Mouse (Mus musculus): ENCODE results near the gene Cramp1l. TPM values are rescaled to one million over a fixed set of nuclear protein-coding genes. Genes with fewer than 3 reads are reported as not detected.

The Cramp1l gene
- polyA plus RNA-seq, 1 experiment from 2014 or later = 6.2 TPM

DNA sequence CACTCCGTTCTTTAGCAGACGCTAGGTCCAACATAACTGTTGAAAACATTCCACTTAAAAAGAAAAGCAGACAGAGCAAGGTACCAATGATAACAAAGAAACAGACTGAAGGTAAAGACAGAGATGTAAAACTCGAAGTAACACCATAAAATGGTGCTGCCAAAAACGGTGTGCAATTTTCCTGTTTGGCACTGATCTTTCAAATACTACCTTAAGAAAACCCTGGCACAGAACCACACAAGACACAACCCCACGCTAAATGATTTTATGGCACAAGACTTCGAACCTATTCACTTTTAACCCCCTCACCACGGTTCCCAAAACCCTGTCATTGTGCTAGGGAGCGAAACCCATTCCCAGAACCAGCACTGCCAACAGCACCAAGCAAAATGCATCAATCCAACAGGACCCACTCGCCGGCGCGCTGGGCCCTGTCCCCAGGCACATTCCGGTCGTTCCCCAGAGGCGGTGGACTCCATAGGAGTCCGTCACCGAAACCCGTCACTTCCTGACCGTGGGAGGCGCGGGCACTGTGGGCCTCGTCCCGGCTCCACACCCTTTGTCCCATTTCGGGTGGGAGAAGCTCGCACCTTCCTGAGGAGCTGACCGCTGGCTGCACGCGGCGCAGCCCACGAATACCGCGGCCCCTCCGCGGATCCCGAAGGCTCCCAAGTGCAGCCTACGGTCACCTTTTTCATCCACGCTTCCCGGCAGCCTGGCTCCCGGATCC lies 582 bp downstream of the Cramp1l start:
- Histone ChIP-seq H3K4me2 (peak overlapping the region; percentile 89), H3K9ac (peak overlapping the region; percentile 86), H3K9me3 (no peaks in the 10 kb centered on the region), H3K27ac (peak overlapping the region; percentile 86), H3K27me3 (no peaks in the 10 kb centered on the region), H3K4me3 (peak overlapping the region; percentile 100), H3K36me3 (peaks cover 22% of the 10 kb centered on the region), H3K4me1 (peaks cover 19% of the 10 kb centered on the region)
- under 1% methylated on average over 39 of the region's 39 CpGs for WGBS
- no peak for ATAC-seq (ENCODE audit: insufficient number of reproducible peaks, low FRiP score, low TSS enrichment, low read depth)

DNA sequence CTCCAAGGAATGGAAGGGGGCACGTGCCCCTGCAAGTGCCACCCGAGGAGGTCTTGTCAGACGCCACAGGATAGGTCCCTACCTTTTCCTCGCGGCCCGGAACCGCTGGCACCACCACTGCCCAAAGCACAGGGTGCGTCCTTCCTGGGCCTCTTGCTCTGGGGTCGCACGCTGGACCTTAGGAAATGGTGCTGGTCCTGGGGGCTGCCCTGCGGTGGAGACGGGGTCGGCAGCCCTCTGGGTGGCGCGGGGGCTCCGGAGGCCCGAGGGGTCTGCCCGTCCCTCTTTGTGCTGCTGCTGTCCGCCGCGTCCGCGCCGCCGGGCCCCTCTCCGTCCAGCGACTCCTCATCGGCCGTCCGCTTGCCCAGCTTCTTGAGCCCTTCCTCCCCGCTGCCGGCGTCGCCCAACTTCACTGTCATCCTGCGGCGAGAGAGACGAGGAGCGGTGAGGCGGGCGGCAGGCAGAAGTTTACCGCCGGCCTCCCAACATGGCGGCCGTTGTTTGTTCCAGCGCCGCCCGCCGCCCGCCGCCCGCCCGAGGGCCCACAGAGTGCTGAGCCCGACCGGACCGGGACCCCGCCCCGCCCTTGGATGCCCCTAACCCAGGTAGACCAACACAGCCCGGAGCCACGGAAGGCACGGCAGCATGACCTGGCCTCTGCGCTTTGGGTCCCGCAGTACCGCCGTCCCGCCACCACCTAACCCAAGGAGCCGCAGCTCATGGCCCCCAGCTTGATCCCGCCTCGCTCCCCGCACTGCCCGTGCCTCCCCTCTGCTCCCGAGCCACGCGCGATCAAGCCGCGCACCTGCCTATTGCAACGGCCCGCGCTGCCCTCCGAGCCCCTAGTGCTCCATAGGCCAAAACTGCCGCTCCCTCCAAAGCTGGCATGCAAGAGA lies 1.7 kb downstream of the Cramp1l start:
- Histone ChIP-seq H3K4me1 (peaks cover 19% of the 10 kb centered on the region), H3K36me3 (peaks cover 28% of the 10 kb centered on the region), H3K4me3 (peak overlapping the region; percentile 100), H3K27me3 (no peaks in the 10 kb centered on the region), H3K27ac (peak overlapping the region; percentile 89), H3K4me2 (peak overlapping the region; percentile 89), H3K9me3 (no peaks in the 10 kb centered on the region), H3K9ac (peak overlapping the region; percentile 86)
- no peak for ATAC-seq (ENCODE audit: insufficient number of reproducible peaks, low FRiP score, low TSS enrichment, low read depth)
- 0% methylated on average over 71 of the region's 81 CpGs for WGBS

DNA sequence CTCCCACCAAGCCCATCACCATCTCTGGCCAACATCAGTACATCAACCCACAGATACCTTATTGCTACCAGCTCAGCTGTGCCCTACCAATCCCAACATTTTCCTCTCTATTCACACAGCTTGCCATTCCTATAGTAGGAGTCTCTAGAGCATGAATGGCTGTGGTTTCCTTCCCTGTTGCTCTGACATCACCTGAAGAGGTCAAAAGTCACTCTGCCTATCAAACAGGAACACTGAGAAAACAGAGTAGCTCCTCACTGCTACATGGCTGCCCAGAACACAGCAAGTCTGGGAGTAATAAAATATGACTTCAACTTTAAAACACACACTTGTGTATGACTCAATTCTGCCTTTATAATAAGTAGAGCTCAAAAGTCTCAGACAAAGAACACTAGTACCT lies 8.1 kb downstream of the Cramp1l start:
- Histone ChIP-seq H3K4me1 (no peaks in the 10 kb centered on the region), H3K4me2 (no peak overlapping the region), H3K27ac (no peak overlapping the region), H3K27me3 (no peaks in the 10 kb centered on the region), H3K9ac (no peak overlapping the region), H3K4me3 (no peak overlapping the region), H3K36me3 (peaks cover 72% of the 10 kb centered on the region), H3K9me3 (no peaks in the 10 kb centered on the region)
- no peak for ATAC-seq (ENCODE audit: insufficient number of reproducible peaks, low FRiP score, low TSS enrichment, low read depth)

DNA sequence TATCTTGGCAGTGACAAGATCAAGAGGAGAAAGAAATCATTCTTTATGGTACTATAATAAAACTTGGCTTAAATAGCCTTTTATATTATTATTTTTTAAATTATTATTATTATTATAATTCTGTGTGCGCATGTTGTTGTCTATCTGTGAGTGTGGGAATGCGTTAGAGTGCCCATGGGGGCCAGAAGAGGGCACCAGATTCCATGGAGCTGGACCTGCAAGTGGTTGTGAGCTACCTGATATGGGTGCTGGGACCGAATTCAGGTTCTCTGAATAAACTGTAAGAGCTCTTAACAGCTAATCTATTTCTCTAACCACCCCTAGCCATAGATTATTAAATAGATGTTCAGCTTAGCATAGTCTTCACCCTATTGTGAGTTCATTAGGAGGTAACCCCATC lies 10.5 kb downstream of the Cramp1l start:
- no peak for ATAC-seq (ENCODE audit: insufficient number of reproducible peaks, low FRiP score, low TSS enrichment, low read depth)
- H3K36me3 ChIP-seq = peaks cover 71% of the 10 kb centered on the region
- H3K4me1 ChIP-seq = no peaks in the 10 kb centered on the region
- no peak overlapping the region for H3K27ac ChIP-seq
- no peak overlapping the region for H3K4me2 ChIP-seq
- no peak overlapping the region for H3K4me3 ChIP-seq
- H3K9ac ChIP-seq = no peak overlapping the region
- no peaks in the 10 kb centered on the region for H3K27me3 ChIP-seq
- H3K9me3 ChIP-seq = no peaks in the 10 kb centered on the region
- 93% methylated on average over 3 of the region's 3 CpGs for WGBS

DNA sequence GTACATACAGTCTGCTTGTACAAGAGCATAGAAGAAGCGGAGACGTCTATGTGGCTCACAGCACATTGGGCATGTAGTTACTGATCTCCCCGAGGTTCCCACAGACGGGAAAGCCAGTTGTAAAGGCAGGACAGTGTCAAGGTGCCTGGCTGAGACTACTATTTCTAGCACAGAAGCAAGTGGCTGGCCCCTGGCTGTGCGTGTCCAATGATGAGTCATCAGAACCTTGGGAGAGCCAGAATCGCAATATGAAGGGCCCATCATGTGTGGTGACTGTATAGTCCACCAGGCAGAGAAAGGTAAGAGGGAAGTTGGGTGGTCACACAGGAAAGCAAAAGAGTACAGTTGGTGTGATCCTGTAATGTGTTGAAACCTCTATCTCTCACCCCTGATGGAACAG lies 20.9 kb downstream of the Cramp1l start:
- no peak for ATAC-seq (ENCODE audit: insufficient number of reproducible peaks, low FRiP score, low TSS enrichment, low read depth)
- Histone ChIP-seq H3K27ac (no peak overlapping the region), H3K36me3 (peaks cover 91% of the 10 kb centered on the region), H3K4me3 (no peak overlapping the region), H3K4me1 (no peaks in the 10 kb centered on the region), H3K4me2 (no peak overlapping the region), H3K27me3 (no peaks in the 10 kb centered on the region), H3K9me3 (no peaks in the 10 kb centered on the region), H3K9ac (no peak overlapping the region)
- WGBS = 91% methylated on average over 6 of the region's 6 CpGs

DNA sequence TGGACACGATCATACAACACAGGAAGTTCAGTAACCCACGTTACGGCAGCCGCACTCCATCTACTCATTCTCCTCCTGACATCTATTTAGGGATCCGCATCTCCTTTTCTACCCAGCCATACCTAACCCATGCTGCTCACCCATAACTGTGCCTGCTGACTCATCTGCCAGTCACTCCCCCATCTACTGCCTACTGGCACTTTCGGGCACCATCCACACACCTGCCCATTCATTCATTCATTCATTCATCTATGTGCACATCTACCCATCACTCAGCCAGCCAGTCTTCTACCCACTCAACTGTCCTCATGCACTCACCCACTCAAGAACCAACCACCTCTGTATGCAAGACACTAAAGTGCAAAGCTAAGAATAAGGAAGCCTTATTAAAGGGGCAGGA lies 28.4 kb downstream of the Cramp1l start:
- ATAC-seq (ENCODE audit: insufficient number of reproducible peaks, low FRiP score, low TSS enrichment, low read depth) = no peak
- H3K4me2 ChIP-seq = no peak overlapping the region
- no peaks in the 10 kb centered on the region for H3K9me3 ChIP-seq
- no peaks in the 10 kb centered on the region for H3K4me1 ChIP-seq
- no peak overlapping the region for H3K4me3 ChIP-seq
- H3K27ac ChIP-seq = no peak overlapping the region
- no peaks in the 10 kb centered on the region for H3K27me3 ChIP-seq
- peaks cover 93% of the 10 kb centered on the region for H3K36me3 ChIP-seq
- WGBS = 96% methylated on average over 6 of the region's 6 CpGs
- no peak overlapping the region for H3K9ac ChIP-seq

DNA sequence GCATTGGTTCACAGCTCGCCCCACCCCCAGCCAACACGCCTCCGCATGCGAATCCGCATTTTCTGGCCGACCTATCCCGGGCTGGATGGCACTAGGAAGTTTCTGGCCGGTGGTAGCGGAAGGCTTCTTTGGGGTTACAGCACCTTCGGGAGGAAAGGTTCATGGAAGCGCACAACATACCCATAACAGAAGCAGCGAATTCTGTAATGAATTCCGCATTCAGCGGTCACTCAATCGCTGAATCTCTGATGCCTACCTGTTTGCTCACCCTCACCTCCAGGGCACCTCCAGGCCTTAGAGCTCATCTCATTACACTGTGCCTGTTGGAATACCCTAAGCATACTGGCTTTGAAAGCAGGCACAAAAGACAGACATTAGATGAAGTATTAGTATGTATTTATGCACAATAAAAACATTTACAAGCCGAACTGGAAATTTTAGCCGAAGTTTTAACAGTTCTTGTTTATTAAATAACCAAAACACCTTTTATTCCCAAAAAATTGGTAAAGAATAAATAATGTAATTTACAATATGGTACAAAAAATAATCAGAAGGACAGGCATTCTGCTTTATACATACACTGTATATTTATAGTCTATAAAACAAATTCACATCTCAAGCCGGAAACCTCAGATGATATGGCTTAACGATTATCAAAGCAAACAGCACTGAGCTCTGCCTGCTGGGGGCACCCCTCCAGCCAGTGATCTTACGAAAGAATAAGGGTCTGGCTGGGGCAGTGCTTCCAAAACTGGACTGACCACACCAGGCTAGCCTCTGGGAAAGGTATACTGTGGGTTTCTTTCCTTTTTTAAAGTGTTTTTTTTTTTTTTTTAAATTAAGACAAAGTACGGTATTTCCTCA lies 54.5 kb downstream of the Cramp1l start:
- H3K9ac ChIP-seq = no peak overlapping the region
- 12% methylated on average over 21 of the region's 21 CpGs for WGBS
- H3K4me1 ChIP-seq = peaks cover 9% of the 10 kb centered on the region
- H3K9me3 ChIP-seq = no peaks in the 10 kb centered on the region
- H3K27me3 ChIP-seq = no peaks in the 10 kb centered on the region
- H3K4me2 ChIP-seq = peak overlapping the region; percentile 49
- peaks cover 46% of the 10 kb centered on the region for H3K36me3 ChIP-seq
- H3K27ac ChIP-seq = 0 out of 2 replicates have a peak overlapping the region, but pooled peaks have one; percentile 57
- peak overlapping the region; percentile 90 for H3K4me3 ChIP-seq
- ATAC-seq (ENCODE audit: insufficient number of reproducible peaks, low FRiP score, low TSS enrichment, low read depth) = peak; percentile 5; the same call in 1 of the 2 replicates

DNA sequence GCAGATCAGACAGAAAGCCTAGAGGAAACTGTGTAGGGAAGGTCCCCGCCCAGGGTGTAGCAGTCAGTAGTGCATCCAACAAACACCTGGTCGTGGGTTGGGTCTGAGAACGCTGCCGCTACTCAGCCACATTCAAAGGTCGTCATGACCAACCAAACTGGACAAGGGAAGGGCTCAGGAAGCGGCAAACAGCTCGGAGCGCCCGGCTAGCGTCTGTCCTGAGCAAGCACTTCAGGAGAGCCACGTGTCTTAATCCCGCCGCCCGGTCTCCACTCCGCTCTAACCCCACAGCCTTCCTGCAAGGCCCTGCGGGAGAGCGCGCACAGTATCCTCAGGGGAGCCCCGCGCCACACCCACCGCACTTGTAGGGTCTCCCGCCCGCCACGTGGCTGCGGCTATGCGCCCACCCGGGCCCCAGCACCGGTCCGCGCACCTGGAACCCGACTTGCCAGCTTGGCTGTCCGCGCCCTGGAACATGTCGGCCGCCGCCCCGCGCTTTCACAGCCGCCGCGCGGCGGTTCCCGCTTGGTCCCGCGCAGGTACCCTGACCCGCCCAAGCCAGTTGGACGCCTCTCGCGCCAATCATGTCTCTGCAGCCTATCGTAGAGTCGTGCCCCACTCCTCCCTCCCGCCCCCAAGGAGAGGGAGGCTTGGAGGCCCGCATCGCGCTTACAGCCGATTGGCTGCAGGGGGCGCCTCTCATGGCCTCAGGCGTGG lies 55.3 kb downstream of the Cramp1l start, which contains the start of gene Jpt2:
TSS of gene Jpt2 (minus strand) at position 555 of the 717 bp plus-strand sequence.
- under 1% methylated on average over 58 of the region's 59 CpGs for WGBS
- peak within 1 kb of the TSS; percentile 86 for H3K27ac ChIP-seq
- peak; percentile 100 for ATAC-seq (ENCODE audit: insufficient number of reproducible peaks, low FRiP score, low TSS enrichment, low read depth)
- H3K9me3 ChIP-seq = no peaks in the 10 kb centered on the region
- H3K36me3 ChIP-seq = peaks cover 46% of the 10 kb centered on the region
- H3K4me2 ChIP-seq = peak within 1 kb of the TSS; percentile 49
- peak within 1 kb of the TSS; percentile 87 for H3K9ac ChIP-seq
- H3K27me3 ChIP-seq = no peaks in the 10 kb centered on the region
- H3K4me1 ChIP-seq = peaks cover 9% of the 10 kb centered on the region
- H3K4me3 ChIP-seq = peak within 1 kb of the TSS; percentile 90

DNA sequence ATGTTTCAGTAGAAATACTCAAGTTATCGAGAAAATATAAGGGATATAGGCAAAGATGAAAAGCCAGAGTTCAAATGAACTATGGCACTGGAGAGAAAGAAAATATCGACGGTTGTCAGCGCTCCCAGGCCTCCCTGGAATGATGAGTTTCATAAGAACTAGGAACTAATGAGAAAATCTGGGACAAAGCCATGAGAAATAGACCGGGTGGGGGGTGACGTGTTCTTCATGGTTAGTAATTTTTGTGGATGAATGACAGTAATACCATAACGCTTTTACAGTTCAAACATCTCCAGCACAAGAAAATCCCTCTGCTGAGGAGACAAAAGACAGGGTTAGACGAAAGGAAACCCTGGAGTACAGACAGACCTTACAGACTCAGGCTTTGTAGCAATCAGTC lies 56.2 kb downstream of the Cramp1l start:
- Histone ChIP-seq H3K27ac (no peak overlapping the region), H3K9me3 (no peaks in the 10 kb centered on the region), H3K27me3 (no peaks in the 10 kb centered on the region), H3K36me3 (peaks cover 45% of the 10 kb centered on the region), H3K4me2 (peak overlapping the region; percentile 49), H3K4me1 (peaks cover 9% of the 10 kb centered on the region), H3K4me3 (peak overlapping the region; percentile 90), H3K9ac (peak overlapping the region; percentile 87; the same call in 1 of the 2 replicates)
- WGBS = 46% methylated on average over 8 of the region's 8 CpGs
- ATAC-seq (ENCODE audit: insufficient number of reproducible peaks, low FRiP score, low TSS enrichment, low read depth) = no peak

DNA sequence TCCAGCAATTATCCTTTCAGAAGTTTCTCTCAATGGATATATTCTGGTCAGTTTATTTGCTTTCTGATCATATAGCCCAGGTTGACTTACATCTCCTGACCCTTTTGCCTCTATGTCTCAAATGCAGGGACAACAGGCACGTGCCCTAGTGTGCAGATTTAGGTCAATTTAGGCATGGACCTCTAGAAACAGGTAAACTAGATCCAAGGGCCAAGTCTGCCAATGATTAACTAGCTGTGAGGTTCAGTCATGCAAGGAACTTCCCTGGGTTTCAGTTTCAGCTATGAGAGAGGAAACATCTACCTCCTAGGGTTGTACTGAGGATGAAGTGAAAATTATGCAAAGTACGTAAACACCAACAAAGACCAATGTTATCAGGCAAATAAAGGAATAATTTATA lies 62.3 kb downstream of the Cramp1l start:
- ATAC-seq (ENCODE audit: insufficient number of reproducible peaks, low FRiP score, low TSS enrichment, low read depth) = no peak

DNA sequence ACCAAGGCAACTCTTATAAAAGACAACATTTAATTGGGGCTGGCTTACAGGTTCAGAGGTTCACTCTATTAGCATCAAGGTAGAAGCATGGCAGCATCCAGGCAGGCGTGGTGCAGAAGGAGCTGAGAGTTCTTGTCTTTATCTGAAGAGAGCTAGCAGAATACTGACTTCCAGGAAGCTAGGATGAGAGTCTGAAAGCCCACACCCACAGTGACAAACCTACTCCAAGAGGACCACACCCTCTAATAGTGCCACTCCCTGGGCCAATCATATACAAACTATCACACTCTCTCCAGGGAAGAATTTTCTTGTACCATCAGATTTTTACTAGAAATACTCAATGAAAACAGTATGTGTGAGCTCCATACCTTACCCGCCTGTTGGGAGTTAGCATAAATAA lies 64.9 kb downstream of the Cramp1l start:
- Histone ChIP-seq H3K36me3 (peaks cover 82% of the 10 kb centered on the region), H3K4me2 (no peak overlapping the region), H3K9me3 (no peaks in the 10 kb centered on the region), H3K9ac (no peak overlapping the region), H3K4me1 (peaks cover 10% of the 10 kb centered on the region; the same call in 1 of the 2 replicates), H3K27me3 (no peaks in the 10 kb centered on the region), H3K27ac (peak overlapping the region; percentile 44; the same call in 1 of the 2 replicates), H3K4me3 (no peak overlapping the region)
- no peak for ATAC-seq (ENCODE audit: insufficient number of reproducible peaks, low FRiP score, low TSS enrichment, low read depth)
- WGBS = 71% methylated on average over 2 of the region's 2 CpGs

More for the DNA sequence above, 62.3 kb downstream of the Cramp1l start:
- Histone ChIP-seq H3K9ac (no peak overlapping the region), H3K27me3 (no peaks in the 10 kb centered on the region), H3K9me3 (no peaks in the 10 kb centered on the region), H3K4me1 (peaks cover 10% of the 10 kb centered on the region; the same call in 1 of the 2 replicates), H3K4me3 (no peak overlapping the region), H3K27ac (no peak overlapping the region), H3K36me3 (peaks cover 68% of the 10 kb centered on the region), H3K4me2 (no peak overlapping the region)
- WGBS = 90% methylated on average over 2 of the region's 2 CpGs

Measured in limb, embryonic 15.5 days (tissue).